Mouse (Mus musculus): Measurements from ENCODE around the gene Serhl. TPM values are rescaled to one million over a fixed set of nuclear protein-coding genes. Genes with fewer than 3 reads are reported as not detected.
A peak's percentile ranks its signal among the peaks of the same experiment; 100 is the strongest.

Gene Serhl
- total and polyA plus RNA-seq, 2 experiments, result 58.1 to 80.6 TPM

DNA sequence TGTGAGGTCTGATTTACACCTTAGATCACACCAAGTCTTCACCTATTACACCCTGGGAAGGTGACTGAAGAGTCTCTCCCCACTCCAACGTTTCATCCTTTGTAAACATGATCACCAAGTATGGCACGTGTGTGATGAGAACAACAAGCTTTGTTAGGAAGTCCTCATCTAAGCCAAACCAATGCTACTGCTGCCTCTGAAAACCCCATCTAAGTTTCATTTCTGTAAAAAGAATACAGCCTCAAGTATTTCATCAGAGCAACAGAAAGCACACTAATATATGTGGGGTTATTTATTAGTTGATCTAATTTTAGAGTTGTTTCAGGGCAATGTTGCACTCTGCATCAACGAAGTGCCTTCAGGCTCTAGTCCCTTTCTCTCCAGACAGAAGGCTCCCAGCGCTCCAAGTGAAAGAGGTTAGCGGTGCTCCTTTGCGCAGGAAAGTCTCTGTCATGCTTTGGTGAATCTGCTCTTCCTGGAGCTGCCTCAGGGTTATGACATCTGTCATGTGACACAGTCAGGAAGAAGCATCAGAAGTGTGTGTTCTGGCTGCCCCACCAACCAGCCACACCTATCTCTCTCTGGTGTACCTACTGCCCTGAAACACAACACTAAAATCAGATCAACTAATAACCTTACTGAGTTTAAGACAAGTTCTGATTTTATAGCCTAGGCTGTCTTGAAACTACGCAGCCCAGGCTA lies 40.4 kb downstream of the Serhl start:
- 79% methylated on average over 7 of the region's 7 CpGs for WGBS
- no peak for DNase-seq (ENCODE audit: extremely low read depth, low read depth, low spot score)
- TF ChIP-seq POLR2A (IDR thresholded peaks at IDR 0.05; ENCODE audit: extremely low read depth, insufficient read depth, low read length), result no peak
- no peak for TF ChIP-seq CTCF (IDR thresholded peaks at IDR 0.05; ENCODE audit: low read depth, low read length)
- Histone ChIP-seq H3K27ac (replicated peaks; ENCODE audit: insufficient read depth, low read depth, low read length) (0 out of 2 replicates have a peak overlapping the region, but pooled peaks have one; percentile 12), H3K9ac (ENCODE audit: low read depth, low read length) (no peak overlapping the region), H3K4me3 (ENCODE audit: insufficient read depth, low read depth, low read length) (no peak overlapping the region), H3K4me1 (ENCODE audit: control insufficient read depth, insufficient read depth, low read length) (no peaks in the 10 kb centered on the region), H3K27me3 (ENCODE audit: control insufficient read depth, insufficient read depth, low read length) (no peaks in the 10 kb centered on the region), H3K79me2 (ENCODE audit: control insufficient read depth, insufficient read depth, low read length) (no peaks in the 10 kb centered on the region), H3K36me3 (ENCODE audit: control insufficient read depth, insufficient read depth, low read length) (peaks cover 49% of the 10 kb centered on the region)

- WGBS, result 70% methylated on average over 6 of the region's 6 CpGs
- H3K27ac ChIP-seq (replicated peaks; ENCODE audit: insufficient read depth, low read depth, low read length), result no peak overlapping the region
- H3K4me3 ChIP-seq (ENCODE audit: insufficient read depth, low read depth, low read length), result no peak overlapping the region
- no peaks in the 10 kb centered on the region for H3K27me3 ChIP-seq (ENCODE audit: control insufficient read depth, insufficient read depth, low read length)
- H3K36me3 ChIP-seq (ENCODE audit: control insufficient read depth, insufficient read depth, low read length), result peaks cover 38% of the 10 kb centered on the region
- DNase-seq (ENCODE audit: extremely low read depth, low read depth, low spot score), result no peak
- TF ChIP-seq CTCF (IDR thresholded peaks at IDR 0.05; ENCODE audit: low read depth, low read length), result no peak
- no peak for TF ChIP-seq POLR2A (IDR thresholded peaks at IDR 0.05; ENCODE audit: extremely low read depth, insufficient read depth, low read length)
- H3K79me2 ChIP-seq (ENCODE audit: control insufficient read depth, insufficient read depth, low read length), result no peaks in the 10 kb centered on the region; the same call in 1 of the 2 replicates
- no peak overlapping the region for H3K9ac ChIP-seq (ENCODE audit: low read depth, low read length)
- no peaks in the 10 kb centered on the region for H3K4me1 ChIP-seq (ENCODE audit: control insufficient read depth, insufficient read depth, low read length)
Observed at GRCm38 (mm10) chr15:83134671-83135070, 45.4 kb downstream of the Serhl start.

DNA sequence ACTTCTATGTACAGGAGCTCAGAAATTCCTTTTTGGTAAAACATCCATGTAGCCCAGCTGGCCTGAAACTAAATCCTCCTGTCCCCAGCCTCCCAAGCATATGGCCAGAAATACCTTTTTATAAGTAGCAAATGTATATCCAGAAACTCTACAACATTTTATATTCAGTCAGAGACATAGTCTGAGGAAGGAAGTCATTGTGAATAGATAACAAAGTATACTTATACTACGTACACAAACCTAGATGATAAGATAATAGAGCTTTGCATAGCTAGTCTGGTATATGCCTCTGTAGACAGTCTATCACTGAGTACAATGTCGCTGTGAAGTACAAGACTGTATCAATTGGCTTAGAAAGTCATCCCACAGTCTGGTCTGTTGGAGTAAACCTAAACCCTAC lies 46.3 kb downstream of the Serhl start:
- H3K79me2 ChIP-seq (ENCODE audit: control insufficient read depth, insufficient read depth, low read length), result peaks cover 4% of the 10 kb centered on the region
- no peak for DNase-seq (ENCODE audit: extremely low read depth, low read depth, low spot score)
- H3K27ac ChIP-seq (replicated peaks; ENCODE audit: insufficient read depth, low read depth, low read length), result no peak overlapping the region
- WGBS, result 76% methylated on average over 2 of the region's 2 CpGs
- peaks cover 29% of the 10 kb centered on the region for H3K36me3 ChIP-seq (ENCODE audit: control insufficient read depth, insufficient read depth, low read length)
- H3K9ac ChIP-seq (ENCODE audit: low read depth, low read length), result no peak overlapping the region
- H3K4me1 ChIP-seq (ENCODE audit: control insufficient read depth, insufficient read depth, low read length), result no peaks in the 10 kb centered on the region
- H3K27me3 ChIP-seq (ENCODE audit: control insufficient read depth, insufficient read depth, low read length), result no peaks in the 10 kb centered on the region
- no peak for TF ChIP-seq CTCF (IDR thresholded peaks at IDR 0.05; ENCODE audit: low read depth, low read length)
- TF ChIP-seq POLR2A (IDR thresholded peaks at IDR 0.05; ENCODE audit: extremely low read depth, insufficient read depth, low read length), result no peak
- no peak overlapping the region for H3K4me3 ChIP-seq (ENCODE audit: insufficient read depth, low read depth, low read length)

GRCm38 (mm10) chr15:83142861-83143260 lies 53.6 kb downstream of the Serhl start:
- H3K4me1 ChIP-seq (ENCODE audit: control insufficient read depth, insufficient read depth, low read length), result peaks cover 4% of the 10 kb centered on the region
- H3K4me3 ChIP-seq (ENCODE audit: insufficient read depth, low read depth, low read length), result no peak overlapping the region
- 58% methylated on average over 5 of the region's 5 CpGs for WGBS
- no peak overlapping the region for H3K9ac ChIP-seq (ENCODE audit: low read depth, low read length)
- no peaks in the 10 kb centered on the region for H3K27me3 ChIP-seq (ENCODE audit: control insufficient read depth, insufficient read depth, low read length)
- peaks cover 65% of the 10 kb centered on the region for H3K79me2 ChIP-seq (ENCODE audit: control insufficient read depth, insufficient read depth, low read length)
- TF ChIP-seq CTCF (IDR thresholded peaks at IDR 0.05; ENCODE audit: low read depth, low read length) (no peak), POLR2A (IDR thresholded peaks at IDR 0.05; ENCODE audit: extremely low read depth, insufficient read depth, low read length) (no peak)
- H3K27ac ChIP-seq (replicated peaks; ENCODE audit: insufficient read depth, low read depth, low read length), result no peak overlapping the region
- no peak for DNase-seq (ENCODE audit: extremely low read depth, low read depth, low spot score)
- peaks cover 3% of the 10 kb centered on the region; the same call in 1 of the 2 replicates for H3K36me3 ChIP-seq (ENCODE audit: control insufficient read depth, insufficient read depth, low read length)

- H3K27me3 ChIP-seq (ENCODE audit: control insufficient read depth, insufficient read depth, low read length), result no peaks in the 10 kb centered on the region
- no peak for DNase-seq (ENCODE audit: extremely low read depth, low read depth, low spot score)
- H3K9ac ChIP-seq (ENCODE audit: low read depth, low read length), result no peak overlapping the region
- no peak overlapping the region for H3K4me3 ChIP-seq (ENCODE audit: insufficient read depth, low read depth, low read length)
- peaks cover 3% of the 10 kb centered on the region; the same call in 1 of the 2 replicates for H3K36me3 ChIP-seq (ENCODE audit: control insufficient read depth, insufficient read depth, low read length)
- peaks cover 10% of the 10 kb centered on the region for H3K4me1 ChIP-seq (ENCODE audit: control insufficient read depth, insufficient read depth, low read length)
- no peak for TF ChIP-seq POLR2A (IDR thresholded peaks at IDR 0.05; ENCODE audit: extremely low read depth, insufficient read depth, low read length)
- TF ChIP-seq CTCF (IDR thresholded peaks at IDR 0.05; ENCODE audit: low read depth, low read length), result no peak
- peaks cover 72% of the 10 kb centered on the region for H3K79me2 ChIP-seq (ENCODE audit: control insufficient read depth, insufficient read depth, low read length)
- WGBS, result 84% methylated on average over 6 of the region's 6 CpGs
- no peak overlapping the region for H3K27ac ChIP-seq (replicated peaks; ENCODE audit: insufficient read depth, low read depth, low read length)
Observed at GRCm38 (mm10) chr15:83145541-83145940, 56.2 kb downstream of the Serhl start.

GRCm38 (mm10) chr15:83148395-83148794 lies 59.1 kb downstream of the Serhl start:
- peak overlapping the region; percentile 97 for H3K27ac ChIP-seq (replicated peaks; ENCODE audit: insufficient read depth, low read depth, low read length)
- H3K4me1 ChIP-seq (ENCODE audit: control insufficient read depth, insufficient read depth, low read length), result peaks cover 10% of the 10 kb centered on the region
- peak overlapping the region; percentile 99 for H3K9ac ChIP-seq (ENCODE audit: low read depth, low read length)
- H3K79me2 ChIP-seq (ENCODE audit: control insufficient read depth, insufficient read depth, low read length), result peaks cover 46% of the 10 kb centered on the region
- TF ChIP-seq POLR2A (IDR thresholded peaks at IDR 0.05; ENCODE audit: extremely low read depth, insufficient read depth, low read length), result no peak
- TF ChIP-seq CTCF (IDR thresholded peaks at IDR 0.05; ENCODE audit: low read depth, low read length), result no peak
- DNase-seq (ENCODE audit: extremely low read depth, low read depth, low spot score), result no peak
- peaks cover 4% of the 10 kb centered on the region; the same call in 1 of the 2 replicates for H3K36me3 ChIP-seq (ENCODE audit: control insufficient read depth, insufficient read depth, low read length)
- WGBS, result 2% methylated on average over 21 of the region's 21 CpGs
- no peaks in the 10 kb centered on the region for H3K27me3 ChIP-seq (ENCODE audit: control insufficient read depth, insufficient read depth, low read length)
- H3K4me3 ChIP-seq (ENCODE audit: insufficient read depth, low read depth, low read length), result peak overlapping the region; percentile 98
